Mouse (Mus musculus): ENCODE measurements around the gene Creb5. TPM values are rescaled to one million over a fixed set of nuclear protein-coding genes. Genes with fewer than 3 reads are reported as not detected.
A peak's percentile ranks its signal among the peaks of the same experiment; 100 is the strongest.
"Not testable (repeated sequence)": the region's sequence is repeated elsewhere in the genome, so short reads cannot be mapped to it uniquely, and the experiment has no call there.

The Creb5 gene
- total RNA-seq, 2 experiments from 2014 or later: 7.5 to 9.2 TPM

GRCm38 (mm10) chr6:53319543-53320325 is 32.7 kb downstream of the Creb5 start:
- peak; percentile 74 for DNase-seq

DNA sequence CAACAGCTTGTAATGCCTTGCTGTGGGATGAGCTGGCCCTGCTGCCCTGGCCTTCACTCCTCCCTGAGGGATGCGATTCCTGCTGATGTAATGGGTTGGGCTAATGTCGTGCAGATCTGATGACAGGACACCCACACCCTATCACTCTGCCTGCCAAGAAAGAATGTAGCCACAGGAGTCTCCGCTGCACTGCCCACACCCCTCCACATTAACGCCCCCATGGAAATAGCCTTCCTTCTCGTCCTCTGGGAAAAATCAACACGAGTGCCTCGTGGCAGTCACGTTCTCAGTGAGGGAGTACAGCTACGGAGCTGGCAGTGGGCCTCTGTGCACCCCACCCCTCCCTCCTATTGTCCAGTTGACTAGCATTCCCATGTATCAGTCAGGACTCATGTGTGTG is 50.3 kb downstream of the Creb5 start:
- DNase-seq: peak; percentile 73

DNA sequence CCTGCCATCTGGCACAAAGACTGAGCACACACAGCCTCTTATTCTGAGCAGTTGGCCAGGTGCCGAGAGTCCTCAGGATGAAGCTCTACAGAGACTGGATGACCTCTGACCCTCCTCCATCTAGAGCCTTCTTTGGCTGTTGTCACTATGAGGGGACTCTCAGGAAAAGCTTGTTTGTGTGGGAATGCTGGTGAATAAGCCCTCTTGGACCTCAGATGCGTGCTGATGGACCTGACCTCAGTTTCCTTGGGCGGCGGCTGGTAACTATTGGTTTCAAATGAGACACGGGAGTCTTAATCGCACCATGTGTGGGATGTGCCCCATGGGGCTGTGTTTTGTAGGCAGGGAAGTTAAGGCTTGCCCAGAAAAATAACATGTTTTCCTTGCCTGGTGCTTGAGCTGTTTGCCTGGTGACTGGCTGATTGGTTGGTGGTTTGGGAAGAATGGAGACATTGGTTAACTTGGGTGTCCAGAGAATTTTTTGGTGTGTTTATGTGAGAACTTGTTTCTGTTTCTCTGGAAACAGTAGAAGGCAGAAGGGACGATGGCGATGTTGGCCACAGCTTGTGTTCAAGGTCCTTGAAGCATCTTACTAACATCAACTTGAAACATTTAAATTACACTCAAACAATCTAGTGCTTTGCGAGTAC is 65.4 kb downstream of the Creb5 start:
- no peak for DNase-seq

DNA sequence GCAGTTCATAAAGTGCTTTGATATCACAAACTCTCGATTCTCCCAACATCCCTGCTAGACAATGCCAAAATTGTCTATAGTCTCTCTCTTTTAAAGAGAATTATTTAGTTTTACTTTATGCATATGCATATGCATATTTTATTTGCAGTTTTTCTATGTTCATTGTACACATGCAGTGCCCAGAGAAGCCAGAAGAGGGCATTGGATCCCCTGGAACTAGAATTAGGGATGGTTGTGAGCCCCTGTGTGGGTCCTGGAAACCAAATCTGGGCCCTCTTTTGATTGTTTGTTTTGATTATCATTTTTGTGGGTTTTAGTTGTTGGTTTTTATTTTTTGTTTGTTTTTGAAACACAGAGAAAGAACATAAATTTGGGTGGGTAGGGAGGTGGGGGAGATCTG is 69.3 kb downstream of the Creb5 start:
- DNase-seq: no peak

GRCm38 (mm10) chr6:53363535-53363934 is 76.5 kb downstream of the Creb5 start:
- no peak for DNase-seq

GRCm38 (mm10) chr6:53363981-53364391 is 76.9 kb downstream of the Creb5 start:
- no peak for DNase-seq

GRCm38 (mm10) chr6:53369147-53369546 is 82.1 kb downstream of the Creb5 start:
- no peak for DNase-seq

GRCm38 (mm10) chr6:53369928-53370327 is 82.9 kb downstream of the Creb5 start:
- DNase-seq: no peak

DNA sequence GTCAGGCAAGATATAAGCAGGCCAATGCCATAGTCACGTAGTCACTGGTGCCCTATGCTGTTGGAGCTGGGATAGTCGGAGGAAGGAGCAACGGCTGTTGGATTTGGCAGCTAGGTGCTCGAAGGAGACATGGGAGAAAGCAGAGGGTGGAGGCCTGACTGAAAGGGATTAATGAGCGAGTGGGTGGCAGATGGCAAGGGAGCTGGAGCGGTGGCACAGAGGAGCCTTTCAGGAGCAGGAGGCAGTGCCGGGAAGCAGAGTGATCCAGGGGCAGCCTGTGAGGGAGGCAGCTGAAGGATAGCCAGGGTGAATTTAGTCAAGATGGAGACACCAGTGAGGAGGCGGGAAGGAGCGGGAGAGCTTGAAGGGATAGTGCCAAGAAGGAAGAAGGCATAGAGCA is 84.9 kb downstream of the Creb5 start:
- no peak for DNase-seq

DNA sequence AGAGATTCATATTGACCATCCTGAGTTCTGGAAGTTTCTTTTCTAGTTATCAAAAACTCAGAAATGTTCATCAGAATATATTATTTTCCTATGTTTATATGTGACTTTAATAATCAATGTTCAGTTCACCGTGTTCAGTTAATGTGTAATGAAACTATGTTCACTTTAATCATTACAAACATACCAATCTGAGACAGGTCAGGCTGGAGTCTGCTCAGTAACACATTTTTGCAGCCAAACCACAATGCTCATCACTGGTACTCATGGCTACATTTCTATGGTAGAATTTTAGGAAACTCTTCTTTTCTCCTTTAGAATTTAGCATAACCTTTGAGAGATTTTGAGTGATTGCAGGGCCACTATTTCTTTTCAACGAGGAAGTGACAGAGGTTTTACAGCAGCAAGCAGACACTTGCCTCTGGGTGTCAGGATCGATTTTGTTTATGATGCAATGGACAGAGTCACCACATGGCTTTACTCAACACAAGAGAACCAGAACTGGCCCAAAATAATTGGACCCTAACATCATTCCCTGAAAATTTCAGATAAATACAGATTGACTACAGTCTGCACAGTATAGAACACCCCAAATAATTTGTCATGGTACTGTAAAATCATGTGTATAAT is 87.4 kb downstream of the Creb5 start:
- DNase-seq: no peak

- DNase-seq: no peak
Observed at GRCm38 (mm10) chr6:53389277-53389676, 102.2 kb downstream of the Creb5 start.

GRCm38 (mm10) chr6:53390413-53390812 is 103.3 kb downstream of the Creb5 start:
- DNase-seq: peak; percentile 13

DNA sequence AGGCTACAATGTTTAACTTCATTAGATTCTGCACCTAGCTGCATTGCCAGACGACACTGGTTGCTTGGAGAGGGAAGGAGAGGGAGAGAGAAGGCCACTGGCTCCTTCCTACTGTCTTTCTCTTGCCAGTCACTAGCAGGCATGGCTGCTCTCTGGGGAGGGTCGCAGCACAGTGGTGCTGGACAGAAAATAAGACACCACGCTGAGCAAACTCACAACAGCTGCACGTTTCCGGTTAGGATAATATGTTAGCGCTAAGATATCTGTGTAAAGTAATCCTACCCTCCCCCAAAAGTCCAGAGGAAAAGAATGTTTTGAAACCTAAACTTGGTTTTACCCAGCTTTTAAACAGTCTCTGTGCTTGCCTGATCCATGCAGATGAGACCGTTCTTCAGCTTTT is 107.0 kb downstream of the Creb5 start:
- DNase-seq: no peak

- no peak for DNase-seq
Observed at GRCm38 (mm10) chr6:53395208-53395607, 108.1 kb downstream of the Creb5 start.

- no peak for DNase-seq
Observed at GRCm38 (mm10) chr6:53396421-53396820, 109.4 kb downstream of the Creb5 start.

- DNase-seq: no peak
Observed at GRCm38 (mm10) chr6:53397797-53398196, 110.7 kb downstream of the Creb5 start.

DNA sequence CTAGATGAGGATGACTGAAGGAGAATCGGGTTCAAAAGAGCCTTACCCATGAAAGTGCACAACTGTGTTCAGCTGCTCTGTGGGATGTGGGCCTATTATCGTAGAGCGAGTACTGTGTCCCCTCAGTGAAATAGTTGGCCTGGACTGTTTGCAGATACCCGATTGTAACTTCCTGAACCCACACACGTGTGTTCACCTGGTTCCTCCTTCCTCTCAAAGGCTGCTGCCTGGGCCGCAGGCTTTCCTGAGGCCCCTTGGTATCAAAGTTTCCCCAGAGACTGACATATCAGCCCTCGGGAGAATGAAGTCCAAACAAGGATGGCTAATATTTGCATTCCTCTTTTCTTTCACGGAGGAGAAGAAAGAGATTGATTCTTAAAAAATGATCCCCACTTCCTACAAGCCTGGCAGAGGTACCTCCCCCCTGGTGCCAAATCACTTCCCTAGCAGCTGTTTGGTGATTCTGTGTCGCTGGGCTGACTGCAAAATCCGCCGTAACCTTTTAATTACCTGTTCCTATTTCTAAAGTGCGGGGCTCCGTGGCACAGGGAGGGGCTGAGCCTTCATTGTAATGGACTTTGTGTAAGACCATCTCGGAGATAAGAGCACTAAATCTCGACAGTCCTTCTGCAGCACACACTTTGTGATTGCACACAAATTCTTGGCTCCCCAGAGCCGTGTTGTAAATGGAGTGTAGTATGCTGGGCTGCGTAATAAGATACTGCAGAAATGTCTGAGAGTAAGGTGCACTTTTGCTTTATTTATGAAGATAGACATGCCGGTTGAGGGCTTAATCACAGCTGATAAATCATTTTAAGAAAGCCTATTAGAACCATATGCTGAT is 111.4 kb downstream of the Creb5 start:
- DNase-seq: no peak

DNA sequence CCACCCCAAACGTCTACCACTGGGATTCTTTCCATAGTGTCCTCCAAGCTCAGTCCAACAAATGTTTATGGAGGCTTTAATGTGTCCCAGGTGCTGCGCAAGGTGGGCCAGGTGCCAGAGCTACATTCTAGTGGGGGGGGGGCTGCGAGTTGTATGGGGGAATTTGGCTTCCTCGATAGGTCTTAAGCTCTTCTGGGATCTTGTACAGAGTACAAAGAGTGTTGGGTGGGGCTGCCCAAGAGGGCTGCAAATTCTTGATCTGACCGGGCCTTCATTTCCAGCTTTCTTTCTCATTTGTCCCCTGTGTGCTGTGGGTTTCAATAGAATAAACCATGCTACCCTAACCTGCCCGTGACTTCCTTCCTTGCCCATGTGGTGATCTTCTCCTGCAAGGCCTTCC is 114.3 kb downstream of the Creb5 start:
- DNase-seq: no peak

DNA sequence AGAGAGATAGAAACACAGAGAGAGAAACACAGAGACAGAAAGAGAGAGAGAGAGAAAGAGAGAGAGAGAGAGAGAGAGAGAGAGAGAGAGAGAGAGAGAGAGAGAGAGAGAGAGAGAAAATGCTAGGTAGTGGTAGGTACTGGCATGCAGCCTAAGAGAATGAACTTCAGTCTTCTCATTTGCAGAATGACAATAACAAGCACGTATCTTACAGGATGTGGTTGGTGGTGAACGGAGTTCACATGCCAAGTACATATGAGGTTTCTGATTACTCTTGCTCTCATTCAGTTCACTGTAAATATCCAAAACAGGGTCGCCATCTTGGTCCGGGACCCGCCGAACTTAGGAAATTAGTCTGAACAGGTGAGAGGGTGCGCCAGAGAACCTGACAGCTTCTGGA is 115.5 kb downstream of the Creb5 start:
- DNase-seq: not testable (repeated sequence)

DNA sequence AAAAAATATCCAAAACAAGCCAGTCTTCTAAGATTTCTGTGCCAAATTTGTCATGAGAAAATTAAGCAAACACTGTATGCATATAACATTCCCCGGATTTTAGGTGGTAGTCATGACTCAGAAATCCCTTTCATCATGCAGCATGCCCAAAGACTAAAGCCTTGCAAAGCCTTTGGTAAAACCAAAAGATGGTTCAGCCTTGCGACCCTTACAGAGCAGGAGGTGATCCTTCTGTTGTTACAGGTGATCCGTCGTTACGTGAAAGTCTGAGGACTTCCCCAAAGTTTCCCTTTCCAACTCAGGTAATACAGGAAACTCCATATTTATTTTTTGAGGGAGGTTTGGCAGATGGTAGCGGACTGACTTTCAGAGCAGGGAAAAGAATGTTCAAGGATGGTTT is 122.1 kb downstream of the Creb5 start:
- no peak for DNase-seq

DNA sequence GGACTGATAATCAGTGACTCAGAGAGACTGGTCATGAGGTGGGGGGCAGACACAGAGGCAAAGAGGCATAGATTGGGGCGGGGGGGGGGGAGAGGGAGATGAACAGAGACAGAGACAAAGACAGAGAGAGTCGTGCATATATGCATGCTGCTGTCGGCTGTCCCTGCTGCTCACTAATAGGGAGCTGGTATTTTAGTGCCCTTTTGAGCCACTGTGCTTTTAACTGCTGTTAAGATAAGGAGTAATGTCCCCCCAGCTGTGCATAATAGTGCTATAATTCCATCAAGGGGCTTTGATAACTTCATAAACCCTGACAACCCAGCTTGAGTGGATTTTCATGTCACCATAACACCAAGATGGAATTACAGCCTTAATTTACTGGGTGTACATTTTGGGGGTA is 134.3 kb downstream of the Creb5 start:
- no peak for DNase-seq

- no peak for DNase-seq
Observed at GRCm38 (mm10) chr6:53429368-53429767, 142.3 kb downstream of the Creb5 start.

GRCm38 (mm10) chr6:53429891-53430290 is 142.8 kb downstream of the Creb5 start:
- no peak for DNase-seq
